Mouse (Mus musculus) liver, embryonic 14.5 days (tissue): Measurements from ENCODE around the gene Fmnl3.

Experiments used
- CTCF ChIP-seq: IDR thresholded peaks from 2 replicates; pipeline ENCODE4 v1.5.1; 2016; ENCODE audit warnings: antibody characterized with exemption, low read depth, control low read depth
- EP300 ChIP-seq: IDR thresholded peaks from 2 replicates; pipeline ENCODE4 v1.6.1; 2016; ENCODE audit warnings: antibody characterized with exemption, low read depth

DNA sequence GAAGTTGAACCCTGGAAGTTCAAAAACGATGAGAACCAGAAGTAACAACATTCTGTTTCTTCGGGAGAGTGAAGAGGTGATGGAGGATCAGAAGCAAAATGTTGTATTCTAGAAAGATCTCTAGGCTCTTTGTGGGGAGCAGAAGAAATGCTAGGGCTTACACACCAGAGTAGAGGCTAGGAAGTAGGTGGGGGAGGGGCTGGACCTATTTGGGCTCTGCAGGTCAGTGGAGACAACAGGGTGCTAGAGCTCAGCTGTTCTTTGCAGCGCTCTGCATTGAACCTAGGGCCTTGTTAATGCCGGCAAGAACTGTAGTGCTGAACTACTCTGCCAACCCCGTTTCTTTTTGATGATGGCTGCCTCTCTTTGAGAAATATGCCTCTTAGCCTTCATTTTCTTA is 74.1 kb downstream of the Fmnl3 start:
- TF ChIP-seq CTCF (no peak), EP300 (no peak)
